Mouse (Mus musculus): ENCODE data around the gene 4930539E08Rik.

- TF ChIP-seq POLR2A (IDR thresholded peaks at IDR 0.05; ENCODE audit: borderline replicate concordance, control insufficient read depth, low read depth, low read length) (peak; percentile 44; the same call in 1 of the 2 replicates), CTCF (IDR thresholded peaks at IDR 0.05; ENCODE audit: control insufficient read depth, insufficient read depth, low read length) (no peak)
Observed at GRCm38 (mm10) chr17:28947011-28947939, 32.2 kb upstream of the 4930539E08Rik start.

Data from bone marrow, adult 2 months (tissue).